Mouse (Mus musculus) heart, postnatal 0 days (tissue): ENCODE results near the gene Gm28051. TPM values are rescaled to one million over a fixed set of nuclear protein-coding genes. Genes with fewer than 3 reads are reported as not detected.
A peak's percentile ranks its signal among the peaks of the same experiment; 100 is the strongest.

Source experiments
- ATAC-seq: fragments of 200-750 bp; cut with Nextera tagmentation; 2 replicates; pipeline ENCODE4 v1.8.0; 2017; ENCODE audit warnings: low read depth, moderate number of reproducible peaks, moderate library complexity; ENCODE audit not compliant: insufficient read depth
- DNase-seq: peaks from one replicate; pipeline ENCODE4 v3.0.0-alpha.2; 2016; ENCODE audit warnings: low spot score
- H3K27ac ChIP-seq: fragments of 300-500 bp; sonication (generic); 2 replicates; pipeline ENCODE4 v1.5.1; 2014; ENCODE audit warnings: low read depth, mild to moderate bottlenecking
- H3K27me3 ChIP-seq: fragments of 300-500 bp; sonication (generic); 2 replicates; pipeline ENCODE4 v1.6.1; 2014; ENCODE audit warnings: low read length, mixed read lengths; ENCODE audit not compliant: control insufficient read depth, insufficient read depth
- H3K36me3 ChIP-seq: fragments of 300-500 bp; sonication (generic); replicated peaks from 2 replicates; pipeline ENCODE4 v1.6.1; 2014; ENCODE audit warnings: low read length, mixed read lengths; ENCODE audit not compliant: control insufficient read depth, insufficient read depth
- H3K4me1 ChIP-seq: fragments of 300-500 bp; sonication (generic); 2 replicates; pipeline ENCODE4 v1.6.1; 2014; ENCODE audit warnings: antibody characterized with exemption; ENCODE audit not compliant: control insufficient read depth, insufficient read depth
- H3K4me2 ChIP-seq: fragments of 300-500 bp; sonication (generic); 2 replicates; pipeline ENCODE4 v1.6.1; 2014; ENCODE audit warnings: low read depth, mild to moderate bottlenecking, low read length, moderate library complexity
- H3K4me3 ChIP-seq: fragments of 300-500 bp; sonication (generic); 2 replicates; pipeline ENCODE4 v1.5.1; 2014; ENCODE audit warnings: low read depth, low read length
- H3K9ac ChIP-seq: fragments of 300-500 bp; sonication (generic); replicated peaks from 2 replicates; pipeline ENCODE4 v1.6.1; 2014; ENCODE audit warnings: low read depth, low read length, mixed read lengths
- H3K9me3 ChIP-seq: fragments of 300-500 bp; sonication (generic); replicated peaks from 2 replicates; pipeline ENCODE4 v1.6.1; 2016; ENCODE audit warnings: low read length; ENCODE audit not compliant: control insufficient read depth
- CTCF ChIP-seq: IDR thresholded peaks from 2 replicates; pipeline ENCODE4 v1.5.1; 2016; ENCODE audit warnings: antibody characterized with exemption, control low read depth, low read depth
- EP300 ChIP-seq: IDR thresholded peaks from 2 replicates; pipeline ENCODE4 v1.6.1; 2016; ENCODE audit warnings: antibody characterized with exemption, low read depth
- WGBS: fragments of 180-500 bp; shearing (Covaris S2); extraction: QIAGEN DNeasy Blood & Tissue Kit; methylation state at CpG from one replicate; pipeline ENCODE4 v1.1.7; 2014; 5-methylcytosine and 5-hydroxymethylcytosine counted together
- polyA plus RNA-seq: library from polyadenylated mRNA; unstranded; fragments of >200 nt; fragmentation: Nextera tagmentation; extraction: Ambion mirVana; gene quantifications from 2 replicates; pipeline ENCODE4 v1.2.1, GENCODE M21; 2015
- total RNA-seq: library from RNA; depleted of rRNA; stranded (reverse); fragments of >200 nt; gene quantifications from 2 replicates; pipeline ENCODE4 v1.2.3, GENCODE M21; 2014; ENCODE audit warnings: low replicate concordance

Gm28051 gene
- total and polyA plus RNA-seq, 2 experiments from 2014 or later: not detected

DNA sequence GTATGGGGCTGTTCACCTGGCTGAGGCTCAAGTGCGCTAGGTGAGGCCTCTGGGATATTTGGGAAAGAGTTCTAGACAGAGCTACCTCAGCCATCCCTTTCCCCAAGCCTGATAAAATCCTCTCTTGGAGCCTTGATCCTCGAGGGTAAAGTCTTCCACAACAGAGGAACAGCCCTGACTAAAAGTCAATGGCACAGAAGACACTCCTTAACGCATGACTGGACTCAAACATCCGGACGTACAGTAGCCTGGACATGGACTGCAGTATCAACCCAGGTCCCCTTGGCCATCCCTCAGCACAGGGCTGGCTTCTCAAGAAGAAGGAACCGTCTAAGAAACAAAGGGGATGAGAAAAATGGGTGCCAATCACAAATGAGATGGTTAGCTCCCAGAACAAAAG lies 74.1 kb downstream of the Gm28051 start:
- no peak for TF ChIP-seq EP300
- TF ChIP-seq CTCF: no peak
- Histone ChIP-seq H3K27ac (no peak overlapping the region), H3K27me3 (no peaks in the 10 kb centered on the region), H3K9me3 (no peaks in the 10 kb centered on the region), H3K4me3 (no peak overlapping the region), H3K4me2 (no peak overlapping the region), H3K9ac (no peak overlapping the region), H3K36me3 (no peaks in the 10 kb centered on the region), H3K4me1 (peaks cover 16% of the 10 kb centered on the region; the same call in 1 of the 2 replicates)
- 86% methylated on average over 6 of the region's 6 CpGs for WGBS
- DNase-seq (no peak), ATAC-seq (no peak)

- no peak for ATAC-seq
- Histone ChIP-seq H3K27me3 (no peaks in the 10 kb centered on the region), H3K9me3 (no peaks in the 10 kb centered on the region), H3K4me3 (no peak overlapping the region), H3K36me3 (no peaks in the 10 kb centered on the region), H3K9ac (no peak overlapping the region), H3K4me1 (peaks cover 16% of the 10 kb centered on the region; the same call in 1 of the 2 replicates), H3K4me2 (no peak overlapping the region), H3K27ac (no peak overlapping the region)
- no peak for DNase-seq
- no peak for TF ChIP-seq EP300
- TF ChIP-seq CTCF: no peak
- WGBS: 89% methylated on average over 6 of the region's 7 CpGs
Observed at GRCm38 (mm10) chr12:102682722-102683299, 74.8 kb downstream of the Gm28051 start.

DNA sequence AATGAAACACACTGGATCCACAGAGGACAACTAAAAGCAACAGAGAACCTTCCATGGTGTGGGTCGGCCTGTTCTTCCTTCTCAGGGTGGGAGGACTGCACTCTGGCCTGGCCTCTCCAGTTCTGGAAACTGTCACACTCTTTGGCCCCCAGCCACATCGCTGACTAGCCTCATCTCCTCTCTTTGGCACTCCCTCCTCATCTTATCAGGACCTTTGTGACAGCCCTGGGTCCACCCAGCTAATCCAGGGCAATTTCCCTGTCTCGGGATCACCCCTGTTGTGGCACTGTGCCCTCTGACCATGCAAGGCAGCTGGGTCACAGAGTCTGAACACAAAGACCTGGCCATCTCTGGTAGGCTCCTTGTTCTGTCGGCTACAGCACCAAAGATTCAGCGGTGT lies 75.5 kb downstream of the Gm28051 start:
- Histone ChIP-seq H3K27ac (peak overlapping the region; percentile 17), H3K4me1 (peaks cover 16% of the 10 kb centered on the region; the same call in 1 of the 2 replicates), H3K9ac (no peak overlapping the region), H3K36me3 (no peaks in the 10 kb centered on the region), H3K27me3 (no peaks in the 10 kb centered on the region), H3K4me2 (no peak overlapping the region), H3K9me3 (no peaks in the 10 kb centered on the region), H3K4me3 (no peak overlapping the region)
- 32% methylated on average over 5 of the region's 5 CpGs for WGBS
- DNase-seq (peak; percentile 56), ATAC-seq (peak; percentile 82)
- TF ChIP-seq CTCF (no peak), EP300 (no peak)

- 76% methylated on average over 7 of the region's 7 CpGs for WGBS
- H3K36me3 ChIP-seq: no peaks in the 10 kb centered on the region
- DNase-seq (no peak), ATAC-seq (peak; percentile 29)
- peaks cover 16% of the 10 kb centered on the region; the same call in 1 of the 2 replicates for H3K4me1 ChIP-seq
- no peak overlapping the region for H3K4me3 ChIP-seq
- H3K9ac ChIP-seq: no peak overlapping the region
- TF ChIP-seq EP300 (no peak), CTCF (peak; percentile 25)
- H3K9me3 ChIP-seq: no peaks in the 10 kb centered on the region
- 0 out of 2 replicates have a peak overlapping the region, but pooled peaks have one; percentile 17 for H3K27ac ChIP-seq
- no peak overlapping the region for H3K4me2 ChIP-seq
- no peaks in the 10 kb centered on the region for H3K27me3 ChIP-seq
Observed at GRCm38 (mm10) chr12:102681590-102681989, 76.0 kb downstream of the Gm28051 start.

DNA sequence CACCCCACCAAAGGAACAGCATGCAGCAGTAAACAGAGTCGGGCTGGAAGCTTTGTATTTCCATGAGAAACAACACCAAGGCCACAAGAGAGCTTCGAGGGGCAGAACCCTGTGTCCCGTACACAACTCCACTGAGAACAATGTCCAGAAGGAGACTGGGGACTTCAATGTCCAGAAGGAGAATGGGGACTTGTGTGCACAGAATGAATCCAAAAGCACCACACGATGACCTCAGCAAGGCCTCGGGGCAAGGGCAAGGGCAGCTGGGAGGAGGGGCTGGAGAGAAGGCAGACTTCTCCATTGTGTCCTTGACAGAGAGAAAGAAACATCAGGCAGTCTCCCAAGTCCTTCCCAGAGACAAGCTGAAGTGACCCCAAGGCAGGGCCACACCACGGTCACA lies 78.7 kb downstream of the Gm28051 start:
- no peaks in the 10 kb centered on the region for H3K36me3 ChIP-seq
- H3K27me3 ChIP-seq: no peaks in the 10 kb centered on the region
- no peaks in the 10 kb centered on the region for H3K9me3 ChIP-seq
- peaks cover 22% of the 10 kb centered on the region; the same call in 1 of the 2 replicates for H3K4me1 ChIP-seq
- no peak overlapping the region for H3K9ac ChIP-seq
- WGBS: 61% methylated on average over 6 of the region's 6 CpGs
- H3K4me2 ChIP-seq: no peak overlapping the region
- TF ChIP-seq EP300: no peak
- no peak for TF ChIP-seq CTCF
- no peak overlapping the region for H3K27ac ChIP-seq
- no peak for ATAC-seq
- no peak for DNase-seq
- H3K4me3 ChIP-seq: no peak overlapping the region

DNA sequence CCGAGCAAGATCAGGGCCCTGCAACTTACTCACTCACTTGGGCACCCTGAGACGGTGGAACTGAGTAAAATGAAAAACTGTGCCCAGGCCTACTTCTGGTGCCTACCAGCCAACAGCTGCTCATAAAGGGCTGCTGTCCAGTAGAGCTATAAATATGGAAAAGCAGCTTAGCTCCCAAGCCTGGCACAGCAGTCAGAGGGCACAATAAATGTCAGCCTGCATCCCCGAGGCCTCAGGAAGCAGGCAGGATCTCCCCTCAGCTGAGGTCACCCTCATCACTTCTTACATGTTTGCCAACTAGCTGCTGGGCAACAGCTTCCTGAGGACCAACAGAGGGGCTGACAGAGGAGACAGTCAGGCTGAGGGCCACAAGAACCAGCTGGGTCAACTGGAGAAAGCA lies 80.5 kb downstream of the Gm28051 start:
- no peaks in the 10 kb centered on the region for H3K9me3 ChIP-seq
- DNase-seq (no peak), ATAC-seq (no peak)
- no peaks in the 10 kb centered on the region for H3K27me3 ChIP-seq
- H3K27ac ChIP-seq: no peak overlapping the region
- H3K4me3 ChIP-seq: no peak overlapping the region
- 64% methylated on average over 3 of the region's 3 CpGs for WGBS
- peaks cover 20% of the 10 kb centered on the region for H3K4me1 ChIP-seq
- no peaks in the 10 kb centered on the region for H3K36me3 ChIP-seq
- no peak for TF ChIP-seq EP300
- TF ChIP-seq CTCF: no peak
- H3K9ac ChIP-seq: no peak overlapping the region
- no peak overlapping the region for H3K4me2 ChIP-seq
